Mouse (Mus musculus) skeletal muscle tissue, adult 2 months (tissue): Measurements from ENCODE around the gene Exosc8.
"Not testable (repeated sequence)": the region's sequence is repeated elsewhere in the genome, so short reads cannot be mapped to it uniquely, and the experiment has no call there.

Source experiments
- DNase-seq: peaks from one replicate; pipeline ENCODE4 v3.0.0-alpha.2; 2012; ENCODE audit warnings: low read depth, low spot score

Gene Exosc8

GRCm38 (mm10) chr3:54736101-54736927, 1.1 kb upstream of the Exosc8 start:
- no peak for DNase-seq

DNA sequence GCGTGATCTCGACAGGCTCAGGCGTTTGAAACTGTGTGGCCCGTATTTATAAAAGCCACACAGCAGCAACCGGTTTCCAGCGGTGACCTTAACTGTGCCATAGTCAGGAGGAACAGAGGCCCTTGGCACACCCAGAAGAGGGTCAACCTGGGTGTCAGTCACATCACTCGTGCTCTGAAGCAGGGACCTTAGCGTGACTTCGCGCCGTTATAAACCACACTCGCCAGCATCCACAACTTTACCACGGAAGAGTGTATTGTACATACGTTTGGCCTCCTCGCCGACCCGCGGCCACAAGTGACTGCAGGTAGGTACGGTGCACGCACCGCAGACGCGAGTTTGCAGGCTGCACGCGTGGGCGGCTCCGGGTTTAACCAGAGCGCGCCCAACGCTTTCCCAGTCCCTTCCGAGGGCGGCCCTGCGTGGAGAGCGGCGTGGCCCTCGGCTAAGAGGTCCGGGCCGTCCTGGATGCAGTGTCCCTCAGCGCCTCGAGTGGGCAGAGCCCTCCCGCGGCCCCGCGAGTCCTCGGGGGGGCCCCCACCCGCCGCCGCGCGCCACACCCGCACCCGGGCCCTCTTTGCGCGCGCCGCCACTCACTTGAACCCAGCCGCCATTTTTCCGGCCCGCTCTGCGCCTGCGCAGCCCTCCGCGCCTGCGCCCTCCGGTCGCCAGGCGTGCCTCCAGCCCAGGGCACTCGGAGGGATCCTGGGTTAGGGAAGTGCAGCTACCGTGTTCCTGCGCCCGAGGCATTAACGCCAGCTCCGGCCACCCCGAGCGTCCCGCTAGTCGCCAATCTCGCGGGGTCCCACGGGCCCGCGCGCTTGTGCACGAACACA, 564 bp downstream of the Exosc8 start:
- DNase-seq = peak; percentile 86

- DNase-seq = no peak
Measured at GRCm38 (mm10) chr3:54732371-54732770, 2.8 kb downstream of the Exosc8 start.

GRCm38 (mm10) chr3:54731626-54732150, 3.5 kb downstream of the Exosc8 start:
- no peak for DNase-seq

DNA sequence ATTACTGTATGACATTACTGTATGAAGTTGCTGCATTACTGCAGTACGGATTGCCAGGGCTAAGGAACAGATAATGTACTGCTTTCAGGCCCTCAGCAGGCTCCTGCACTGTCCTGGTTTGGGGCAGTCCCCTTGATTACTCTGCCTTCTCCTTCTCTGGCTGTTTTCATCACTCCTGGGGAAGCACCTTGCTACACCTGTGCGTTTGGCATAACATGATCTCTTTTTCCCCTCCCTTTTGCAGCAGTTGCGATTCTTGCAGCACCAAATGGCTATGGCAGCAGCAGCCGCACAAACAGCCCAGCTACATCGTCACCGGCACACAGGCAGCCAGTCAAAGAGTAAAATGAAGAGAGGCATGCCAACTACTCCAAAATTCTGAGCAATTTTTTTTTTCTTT, 7.1 kb downstream of the Exosc8 start:
- DNase-seq = no peak

DNA sequence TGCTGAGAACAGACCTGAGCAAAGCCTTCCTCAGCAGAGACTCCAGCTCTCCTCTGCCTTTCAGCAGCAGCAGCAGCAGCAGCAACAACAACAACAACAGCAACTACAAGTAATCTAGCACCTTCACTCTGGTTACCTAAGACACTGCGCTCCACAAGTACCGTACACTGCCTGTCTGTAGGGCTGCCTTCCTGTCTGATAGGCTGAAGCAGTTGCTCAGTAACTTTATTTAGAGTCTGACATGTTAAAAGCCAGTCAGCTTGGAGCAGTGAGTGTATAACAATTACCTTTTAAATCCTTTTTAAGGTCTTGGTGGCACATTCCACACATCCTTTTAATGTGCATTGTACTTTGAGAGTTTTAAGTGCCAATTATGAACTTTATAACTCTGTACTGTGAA, 7.6 kb downstream of the Exosc8 start:
- no peak for DNase-seq

DNA sequence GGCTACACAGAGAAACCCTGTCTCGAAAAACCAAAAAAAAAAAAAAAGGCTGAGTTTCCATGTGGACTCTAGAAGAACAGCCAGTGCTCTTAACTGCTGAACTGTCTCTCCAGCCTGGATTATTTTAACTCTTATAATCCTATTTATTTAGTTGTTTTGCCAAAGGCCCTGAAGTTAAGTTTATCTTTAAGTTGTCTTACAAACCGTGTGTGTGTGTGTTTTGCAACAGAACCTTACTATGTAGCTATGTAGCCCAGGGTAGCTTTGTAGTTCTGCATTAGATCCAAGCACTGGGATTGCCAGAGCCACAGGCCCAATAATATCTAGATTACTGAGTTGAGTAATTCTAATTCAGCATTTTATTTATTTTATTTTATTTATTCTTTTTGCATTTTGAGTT, 9.8 kb downstream of the Exosc8 start:
- no peak for DNase-seq

DNA sequence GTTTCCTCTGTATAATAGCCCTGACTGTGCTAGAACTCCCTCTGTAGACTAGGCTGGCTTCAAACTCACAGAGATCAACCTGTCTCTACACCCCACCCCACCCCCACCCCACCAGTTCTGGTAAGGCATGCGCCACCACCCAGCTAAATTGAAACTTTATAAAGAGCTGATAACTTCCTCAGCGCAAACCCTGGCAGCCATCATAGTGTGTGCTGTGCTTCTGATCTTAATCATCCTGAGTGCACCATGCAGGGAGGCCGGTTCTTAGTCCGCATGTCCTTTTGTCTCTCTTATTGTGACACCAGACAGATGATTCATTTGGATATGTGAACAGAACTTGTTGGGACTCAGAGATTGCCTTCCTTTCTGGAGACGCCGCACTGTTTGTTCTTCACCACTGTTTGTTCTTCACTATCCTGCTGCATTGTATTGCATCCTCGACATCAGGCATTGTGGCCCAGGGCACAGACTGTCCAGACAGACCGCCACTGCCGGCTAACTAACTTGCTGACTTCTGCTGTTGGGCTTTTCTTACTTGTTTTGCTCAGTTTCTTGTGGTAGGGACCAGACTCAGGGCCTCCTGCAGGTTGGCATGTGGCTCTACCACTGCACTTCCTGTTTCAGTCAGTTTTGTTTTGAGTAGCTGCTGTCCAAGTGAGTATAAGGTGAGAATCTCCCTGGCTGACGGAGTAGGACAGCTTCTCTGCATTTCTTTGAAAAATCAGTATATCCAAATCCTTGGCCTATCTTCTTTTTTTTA, 11.3 kb downstream of the Exosc8 start:
- no peak for DNase-seq

DNA sequence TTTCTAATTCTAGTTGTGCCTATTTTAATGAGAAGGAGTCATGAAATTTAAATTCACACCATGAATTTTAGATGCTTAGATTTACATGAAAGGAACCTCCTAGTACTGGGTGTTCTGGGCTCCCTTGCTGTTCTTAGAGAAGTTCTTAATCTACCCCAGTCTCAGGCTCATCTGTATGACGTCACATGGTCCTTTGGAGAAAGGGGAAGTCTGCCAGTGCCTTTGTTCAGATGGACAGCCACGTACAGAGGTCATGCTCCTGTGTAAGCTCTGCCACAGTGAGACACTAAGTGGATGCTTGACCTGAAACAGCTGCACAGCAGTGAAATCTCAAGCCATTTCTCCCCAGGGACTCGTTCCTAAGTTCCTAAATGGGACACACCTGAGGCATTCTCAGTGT, 16.2 kb downstream of the Exosc8 start:
- DNase-seq = no peak

DNA sequence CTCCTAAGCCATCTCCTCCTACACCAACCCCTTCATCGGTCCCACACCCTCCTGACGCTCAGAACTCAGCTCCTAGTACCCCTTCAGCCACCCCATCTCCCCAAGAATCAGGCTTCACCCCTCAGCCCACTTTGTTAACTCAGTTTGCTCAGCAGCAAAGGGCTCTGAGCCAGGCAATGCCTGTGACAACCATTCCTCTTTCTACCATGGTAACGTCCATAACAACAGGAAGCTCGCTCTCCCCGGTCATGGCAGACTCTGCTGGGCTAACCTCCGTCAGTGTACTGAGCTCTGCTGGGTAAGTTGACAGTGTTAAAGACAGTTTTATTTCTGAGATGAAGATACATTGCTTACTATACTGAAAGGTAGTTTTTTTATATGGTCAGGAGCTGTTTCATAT, 17.8 kb downstream of the Exosc8 start:
- DNase-seq = no peak

- DNase-seq = no peak
Measured at GRCm38 (mm10) chr3:54715461-54715860, 19.7 kb downstream of the Exosc8 start.

GRCm38 (mm10) chr3:54714253-54714652, 20.9 kb downstream of the Exosc8 start, which contains the start of gene Gm21958:
TSS of gene Gm21958 (minus strand) at chr3:54714353.
- DNase-seq = no peak

- no peak for DNase-seq
Measured at GRCm38 (mm10) chr3:54708972-54709371, 26.2 kb downstream of the Exosc8 start.

DNA sequence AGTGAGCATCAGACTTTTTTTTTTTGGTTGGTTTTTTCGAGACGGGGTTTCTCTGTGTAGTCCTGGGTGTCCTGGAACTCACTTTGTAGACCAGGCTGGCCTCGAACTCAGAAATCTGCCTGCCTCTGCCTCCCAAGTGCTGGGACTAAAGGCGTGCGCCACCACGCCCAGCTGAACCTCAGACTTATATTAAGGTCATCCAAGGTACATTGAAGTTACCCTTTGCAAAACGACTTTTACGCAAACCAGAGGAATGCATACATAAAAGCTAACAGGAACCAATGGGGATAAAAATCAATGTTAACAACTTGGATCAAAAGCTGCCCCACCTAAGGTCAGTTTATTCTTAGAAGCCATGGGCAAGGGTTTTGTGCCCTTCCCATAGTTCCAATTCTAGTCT, 31.1 kb downstream of the Exosc8 start:
- DNase-seq = not testable (repeated sequence)

GRCm38 (mm10) chr3:54699759-54700301, 35.4 kb downstream of the Exosc8 start:
- no peak for DNase-seq

DNA sequence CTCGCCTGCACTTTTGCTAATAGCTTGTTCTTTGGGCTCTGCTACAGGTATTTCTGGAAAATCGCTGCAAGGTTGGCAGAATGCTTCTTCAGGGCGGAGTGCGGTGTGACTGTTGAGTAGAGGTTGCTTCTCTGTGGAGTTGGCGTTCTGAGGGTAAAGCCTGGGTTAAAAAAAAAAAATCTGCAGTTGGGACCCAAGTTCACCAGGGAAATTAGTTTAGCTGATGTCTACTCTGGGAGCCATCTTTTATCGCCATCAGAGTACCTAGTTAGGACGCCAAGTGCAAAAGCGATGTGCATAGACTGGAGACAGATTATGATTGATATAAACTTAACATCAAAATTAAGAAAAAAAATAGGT, 42.2 kb downstream of the Exosc8 start:
- DNase-seq = no peak

- peak; percentile 95 for DNase-seq
Measured at GRCm38 (mm10) chr3:54692202-54693055, 42.8 kb downstream of the Exosc8 start, which contains the start of gene Supt20. TSS of gene Supt20 (plus strand) at chr3:54692807.

DNA sequence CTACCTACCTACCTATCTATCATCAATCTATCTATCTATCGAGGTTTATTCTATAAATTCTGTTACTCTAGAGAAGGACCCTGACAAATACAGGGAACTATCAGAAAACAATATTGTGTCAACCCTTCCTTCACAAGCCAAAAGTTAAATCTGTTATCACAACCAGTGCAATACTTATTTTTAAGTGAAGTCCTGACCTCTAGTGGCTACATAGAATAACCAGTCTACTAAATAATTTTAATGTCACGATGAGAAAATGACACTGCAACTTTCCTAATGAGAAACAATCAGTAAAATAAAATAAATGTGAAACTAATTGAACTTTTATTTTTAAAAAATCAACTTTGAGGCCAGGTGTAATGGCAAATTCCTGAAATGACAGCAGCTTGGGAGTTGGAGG, 46.1 kb downstream of the Exosc8 start:
- no peak for DNase-seq

DNA sequence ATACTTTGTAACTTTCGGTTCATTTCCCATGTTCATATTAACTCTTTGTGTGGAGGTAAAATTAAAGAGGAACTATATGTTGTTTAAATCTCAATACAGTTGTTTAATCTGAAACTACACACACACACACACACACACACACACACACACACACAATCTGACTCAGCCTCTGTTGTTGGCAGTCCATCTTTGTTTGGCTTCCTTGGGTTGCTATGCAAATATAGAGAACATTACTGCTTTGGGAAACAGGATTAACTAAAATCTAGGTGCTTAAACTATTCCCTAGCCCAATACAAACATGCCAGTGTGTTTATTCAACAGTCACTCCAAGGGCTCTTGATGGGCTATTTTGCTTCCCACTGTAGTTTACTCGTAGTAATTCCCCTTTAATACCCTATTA, 47.9 kb downstream of the Exosc8 start:
- no peak for DNase-seq

DNA sequence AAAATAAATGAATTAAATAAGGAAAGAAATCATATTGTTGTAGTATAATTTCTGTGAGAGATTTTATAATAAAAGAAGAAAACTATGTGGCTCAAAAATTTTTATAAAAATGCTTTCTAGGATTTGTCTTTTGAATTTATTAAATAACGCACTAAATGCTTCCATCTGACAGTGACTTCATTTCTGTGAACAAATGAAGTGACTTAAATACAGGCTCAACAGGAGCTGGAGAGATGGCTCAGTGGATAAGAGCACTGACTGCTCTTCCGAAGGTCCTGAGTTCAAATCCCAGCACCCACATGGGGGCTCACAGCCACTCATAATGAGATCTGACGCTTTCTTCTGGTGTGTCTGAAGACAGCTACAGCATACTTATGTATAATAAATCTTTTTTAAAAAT, 50.0 kb downstream of the Exosc8 start:
- no peak for DNase-seq
